Mouse (Mus musculus) naive thymus-derived CD4-positive, alpha-beta T cell, adult 2 months (primary cell): ENCODE results near the gene Zfp455.
"Not testable (repeated sequence)": the region's sequence is repeated elsewhere in the genome, so short reads cannot be mapped to it uniquely, and the experiment has no call there.

Source experiments
- DNase-seq: peaks from one replicate; pipeline ENCODE4 v3.0.0-alpha.2; 2011; ENCODE audit warnings: low read depth

The Zfp455 gene

GRCm38 (mm10) chr13:67194340-67194894 lies at the start of gene Zfp455:
Gene Zfp455 (plus strand): TSS chr13:67194506.
- peak; percentile 79 for DNase-seq

GRCm38 (mm10) chr13:67166122-67166521 lies 28.2 kb upstream of the Zfp455 start:
- not testable (repeated sequence) for DNase-seq

- DNase-seq: peak; percentile 86
These were observed 21.1 kb upstream of the Zfp455 start, which contains the start of gene Rsl1 for GRCm38 (mm10) chr13:67172991-67173722. Gene Rsl1 (plus strand): TSS chr13:67173182.

- no peak for DNase-seq
These were observed 20.6 kb upstream of the Zfp455 start for GRCm38 (mm10) chr13:67173723-67174055.

GRCm38 (mm10) chr13:67201656-67202055 lies 7.3 kb downstream of the Zfp455 start:
- DNase-seq: no peak

GRCm38 (mm10) chr13:67214015-67214607 lies 19.8 kb downstream of the Zfp455 start:
- DNase-seq: peak; percentile 50
